Mouse (Mus musculus): ENCODE data around the gene Nek6.

DNA sequence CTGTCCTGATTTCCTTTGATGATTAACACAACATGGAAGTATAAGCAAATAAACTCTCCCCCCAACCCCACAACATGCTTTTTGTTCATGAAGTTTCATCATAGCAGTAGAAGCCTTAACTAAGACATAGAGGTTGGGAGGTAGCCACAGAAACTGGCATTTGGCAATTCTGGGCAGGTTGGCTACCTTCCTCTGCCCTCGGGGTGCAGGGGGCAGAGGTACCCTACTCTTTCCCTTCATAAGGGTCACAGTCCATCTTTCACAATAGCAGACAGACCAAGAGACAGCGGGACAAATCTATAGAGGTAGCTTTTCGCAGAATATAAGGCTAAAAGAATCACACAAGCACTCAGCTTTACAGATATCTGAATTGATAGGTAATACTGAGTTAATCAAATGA is 8.7 kb upstream of the Nek6 start:
- TF ChIP-seq POLR2A (IDR thresholded peaks at IDR 0.05; ENCODE audit: control insufficient read depth, low read depth, low read length) (no peak), CTCF (IDR thresholded peaks at IDR 0.05; ENCODE audit: control insufficient read depth, insufficient read depth, insufficient replicate concordance, low read depth, low read length) (no peak)
